Mouse (Mus musculus): ENCODE measurements at regions not wholly inside any gene's neighbourhood (a gene's known extent, or its start where the extent isn't known, plus 50 kb on each side); places are given as distances from the start of the nearest gene placed in this dataset.

- peak; percentile 83 for DNase-seq (ENCODE audit: low read depth, low spot score)
Observed at GRCm38 (mm10) chr12:22156467-22157037, 739.1 kb upstream of the Ywhaq start.

- peak; percentile 0 for DNase-seq (ENCODE audit: low read depth, low spot score)
Observed at GRCm38 (mm10) chr12:22155341-22155740, 737.9 kb upstream of the Ywhaq start.

Data from ZHBTc4 (cell line).